Mouse (Mus musculus) left cerebral cortex, adult 8-10 months (tissue): Measurements from ENCODE around the gene Per2. TPM values are rescaled to one million over a fixed set of nuclear protein-coding genes. Genes with fewer than 3 reads are reported as not detected.
A peak's percentile ranks its signal among the peaks of the same experiment; 100 is the strongest.

ENCODE experiments used
- DNase-seq, 2 experiments: peaks; one replicate each; pipeline ENCODE4 v3.0.0; 2022; ENCODE audit warnings: low spot score in 2 of 2
- total RNA-seq, 4 experiments: library from RNA; stranded (reverse); gene quantifications; 2 replicates each; pipeline ENCODE4 v1.2.4; 2022

Gene Per2
- total RNA-seq, 4 experiments from 2014 or later = 18.4 to 36.8 (median 25.1) TPM

- DNase-seq = no peak
Measured at GRCm38 (mm10) chr1:91435606-91436130, 23.5 kb downstream of the Per2 start.

DNA sequence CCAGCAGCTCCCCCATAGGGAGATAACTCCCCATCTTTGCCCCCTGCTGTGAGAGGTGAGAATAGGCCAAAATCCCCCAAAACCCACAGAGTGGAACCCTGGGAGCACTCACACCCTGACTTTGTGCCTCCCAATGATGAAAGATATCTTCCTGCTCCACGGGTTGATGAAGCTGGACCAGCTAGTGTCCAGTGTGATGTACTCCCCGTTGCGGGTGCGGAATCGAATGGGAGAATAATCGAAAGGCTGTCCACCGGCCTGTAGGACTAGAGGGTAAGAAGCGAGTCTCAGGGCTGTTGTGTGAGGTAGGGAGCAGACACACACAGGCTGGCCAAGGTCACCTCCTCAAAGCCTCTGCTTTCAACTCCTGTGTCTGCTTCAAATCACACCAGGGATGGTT lies 24.2 kb downstream of the Per2 start:
- no peak for DNase-seq

DNA sequence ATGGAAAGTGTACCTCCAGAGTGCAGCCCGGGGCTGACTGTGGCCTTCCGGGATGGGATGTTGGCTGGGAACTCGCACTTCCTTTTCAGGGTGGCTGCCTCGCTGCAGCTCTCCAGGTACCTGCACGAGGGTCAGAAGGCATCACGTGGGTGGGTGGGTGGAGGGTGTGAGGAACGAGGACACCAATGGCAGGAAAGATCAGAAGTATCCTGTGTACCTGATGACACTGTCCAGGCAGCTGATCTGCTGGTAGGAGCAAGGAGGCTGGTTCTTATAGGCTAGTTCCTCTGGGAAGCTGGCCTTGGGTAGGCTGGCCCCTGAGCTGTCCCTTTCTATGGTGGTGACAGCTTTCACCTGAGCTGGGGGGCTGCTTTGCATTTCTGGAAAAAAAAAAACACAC lies 28.4 kb downstream of the Per2 start:
- no peak for DNase-seq

DNA sequence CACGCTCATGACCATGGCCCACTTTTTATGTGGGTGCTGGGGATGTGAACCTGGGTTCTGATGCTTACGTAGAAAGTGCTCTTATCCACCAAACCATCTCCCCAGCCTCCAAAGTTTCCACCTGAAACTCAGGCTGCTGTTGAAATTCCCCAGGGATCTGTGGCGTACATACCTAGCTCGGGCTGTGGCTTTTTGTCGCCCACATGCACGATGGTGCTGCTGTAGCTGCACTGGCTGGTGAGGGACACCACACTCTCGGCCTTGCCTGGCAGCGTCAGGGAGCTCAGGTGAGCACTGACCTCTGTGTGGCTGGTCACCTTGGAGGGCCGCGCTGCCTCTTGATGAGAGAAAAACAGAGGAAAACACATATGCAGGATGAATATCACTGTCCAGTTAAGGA lies 29.9 kb downstream of the Per2 start:
- DNase-seq = no peak

- DNase-seq = peak in 1 of 2 experiments; percentile 57
Measured at GRCm38 (mm10) chr1:91428614-91429013, 30.5 kb downstream of the Per2 start.

DNA sequence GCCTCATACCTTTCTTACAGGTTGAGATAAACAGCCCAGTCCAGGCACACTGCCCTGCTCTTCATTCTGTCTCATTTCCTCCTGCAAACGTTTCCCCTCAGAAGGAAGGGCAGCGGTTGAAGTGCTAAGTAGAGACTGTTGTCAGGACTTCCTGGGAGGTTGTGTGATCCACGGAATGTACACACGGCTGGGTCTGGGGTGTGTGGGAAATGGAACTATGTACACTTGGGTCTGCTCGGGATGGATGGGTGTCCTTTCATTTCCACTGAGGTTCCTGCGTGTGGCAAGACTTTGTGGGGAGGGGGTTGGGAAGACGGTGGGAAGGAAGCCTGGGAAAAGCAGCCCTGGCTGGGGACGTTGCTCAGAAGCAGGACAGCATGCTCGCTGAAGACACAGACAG lies 32.7 kb downstream of the Per2 start:
- no peak for DNase-seq

DNA sequence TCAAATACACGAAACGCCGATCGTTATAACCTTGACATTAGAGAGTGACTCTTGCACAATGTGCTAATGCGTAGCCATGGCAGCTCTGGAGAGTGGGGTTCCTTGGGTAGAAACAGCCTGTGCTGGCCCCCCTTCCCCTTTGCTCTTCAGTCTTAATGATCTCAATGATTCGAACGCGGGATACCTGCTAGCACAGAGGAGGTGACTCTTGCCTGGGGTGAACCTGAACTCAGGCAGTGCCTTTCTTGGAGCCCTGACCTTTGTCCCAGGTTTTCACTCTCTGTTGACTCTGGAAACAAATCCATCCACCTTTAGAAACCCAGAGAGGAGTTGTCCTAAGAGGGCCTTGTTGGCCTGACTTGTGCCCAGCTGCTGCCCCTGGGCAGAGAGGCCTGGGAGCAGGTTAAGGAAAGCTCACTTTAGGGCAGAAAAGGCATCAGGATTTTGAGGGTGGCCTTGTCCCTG lies 38.5 kb downstream of the Per2 start:
- DNase-seq = no peak

GRCm38 (mm10) chr1:91419862-91420600 lies 39.1 kb downstream of the Per2 start:
- no peak for DNase-seq

DNA sequence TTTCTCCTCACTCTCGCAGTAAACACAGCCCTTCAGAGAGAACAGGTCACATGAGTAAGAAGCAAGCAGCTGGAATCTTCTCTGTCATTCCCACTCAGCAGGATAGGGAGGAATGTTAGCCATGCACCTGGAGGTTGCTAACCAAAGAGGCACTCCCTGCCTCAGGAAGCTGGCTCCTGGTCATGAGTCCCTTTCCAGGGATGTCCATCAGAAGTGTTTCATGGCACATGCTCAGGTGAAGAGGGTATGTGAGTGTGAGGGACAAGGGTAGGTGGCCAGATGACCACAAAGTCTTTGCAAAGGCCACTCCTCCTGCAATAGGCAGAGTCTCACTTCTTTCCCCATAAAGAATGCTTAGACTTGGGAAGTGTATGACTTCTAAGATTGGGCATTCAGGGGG lies 41.1 kb downstream of the Per2 start:
- no peak for DNase-seq

DNA sequence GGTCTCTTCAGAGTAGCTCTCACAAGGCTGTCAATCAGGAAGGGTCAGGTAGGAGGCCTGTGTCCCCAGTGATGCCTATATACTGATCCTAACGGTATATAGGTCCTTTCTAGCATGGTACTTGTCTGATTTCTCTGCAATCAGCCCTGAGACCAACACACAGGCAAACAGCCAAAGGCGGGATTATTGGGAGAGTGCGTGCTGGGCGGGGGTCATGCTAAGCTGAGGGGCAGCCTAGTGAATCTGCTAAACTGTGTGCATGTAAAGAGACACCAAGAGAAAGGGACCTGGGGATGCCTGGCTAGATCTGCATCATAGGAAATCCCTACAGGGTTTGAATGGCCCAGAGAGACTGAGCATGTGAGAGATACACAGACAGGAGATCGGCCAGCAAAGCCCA lies 43.8 kb downstream of the Per2 start:
- no peak for DNase-seq

DNA sequence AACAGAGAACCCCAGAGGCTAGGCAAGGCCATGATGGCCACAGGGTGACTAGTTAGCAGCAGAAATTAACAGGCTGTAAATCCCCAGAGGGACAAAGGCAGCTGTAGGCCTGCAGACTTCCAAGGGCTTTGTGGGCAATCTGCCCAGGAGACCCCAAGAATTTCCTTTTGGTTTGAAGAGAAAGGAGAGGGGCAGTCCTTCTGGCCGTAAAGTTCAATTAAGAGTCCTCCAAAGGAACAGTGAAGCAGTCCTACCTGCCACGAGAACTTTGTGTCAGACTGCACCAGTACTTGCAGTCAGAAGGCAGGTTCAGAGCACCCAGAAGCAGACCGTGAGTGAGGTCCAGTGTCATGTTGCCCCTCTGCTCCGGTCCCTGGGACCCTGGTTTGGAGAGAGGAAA lies 44.2 kb downstream of the Per2 start:
- no peak for DNase-seq

DNA sequence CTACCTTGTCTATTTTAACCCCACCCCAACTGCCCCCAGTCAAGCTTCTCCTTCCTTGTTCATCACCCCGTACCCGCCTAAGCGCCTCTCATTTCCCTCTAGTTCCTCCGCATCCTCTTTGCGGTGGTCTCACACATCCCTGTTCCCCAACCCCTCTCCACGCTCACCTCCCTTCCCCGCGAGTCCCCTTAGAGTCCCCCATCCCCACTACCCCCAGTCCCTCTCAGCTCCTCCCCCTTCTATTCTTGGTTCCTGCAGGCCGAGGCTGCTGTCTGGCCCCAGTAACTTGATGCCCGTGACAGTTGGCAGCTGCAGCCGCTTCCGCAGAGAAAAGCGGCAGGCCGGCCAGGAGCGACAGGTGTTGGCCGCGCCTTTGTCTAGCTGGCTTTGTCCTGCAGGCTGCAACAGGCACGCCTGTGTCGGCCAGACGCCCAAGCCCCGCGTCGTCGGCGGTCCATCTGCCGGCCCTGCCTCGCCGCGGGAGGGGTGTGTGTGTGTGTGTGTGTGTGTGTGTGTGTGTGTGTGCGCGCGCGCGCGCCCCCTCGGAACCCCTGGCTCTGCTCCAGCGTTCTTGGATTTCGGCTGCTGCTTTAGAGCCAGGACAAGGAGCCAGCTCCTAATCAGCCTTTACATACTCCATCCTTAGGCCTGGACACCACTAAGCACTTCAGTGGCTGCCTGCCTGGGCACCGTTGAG lies 45.1 kb downstream of the Per2 start, which contains the start of gene Hes6:
Gene Hes6 (minus strand): TSS at position 141 of the 697 bp plus-strand sequence.
- DNase-seq = peak; percentile 41 to 69

DNA sequence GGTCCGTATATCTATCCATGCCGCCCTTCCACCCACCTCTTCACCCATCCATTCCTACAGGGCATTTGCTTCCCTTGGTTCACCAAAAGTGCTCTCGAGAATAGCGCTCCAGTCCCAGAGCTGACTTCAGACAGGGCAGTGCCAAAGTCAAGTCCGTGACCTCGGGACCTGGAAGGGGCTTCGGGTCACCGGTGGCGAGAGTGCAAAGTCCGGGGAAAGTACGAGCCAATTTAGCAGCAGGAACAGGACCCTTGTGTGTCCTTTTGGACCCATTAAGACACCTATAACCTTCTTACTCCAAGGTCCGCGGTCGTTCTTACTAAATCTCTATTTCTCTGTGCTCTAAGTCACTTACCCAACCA lies 45.6 kb downstream of the Per2 start:
- no peak for DNase-seq

DNA sequence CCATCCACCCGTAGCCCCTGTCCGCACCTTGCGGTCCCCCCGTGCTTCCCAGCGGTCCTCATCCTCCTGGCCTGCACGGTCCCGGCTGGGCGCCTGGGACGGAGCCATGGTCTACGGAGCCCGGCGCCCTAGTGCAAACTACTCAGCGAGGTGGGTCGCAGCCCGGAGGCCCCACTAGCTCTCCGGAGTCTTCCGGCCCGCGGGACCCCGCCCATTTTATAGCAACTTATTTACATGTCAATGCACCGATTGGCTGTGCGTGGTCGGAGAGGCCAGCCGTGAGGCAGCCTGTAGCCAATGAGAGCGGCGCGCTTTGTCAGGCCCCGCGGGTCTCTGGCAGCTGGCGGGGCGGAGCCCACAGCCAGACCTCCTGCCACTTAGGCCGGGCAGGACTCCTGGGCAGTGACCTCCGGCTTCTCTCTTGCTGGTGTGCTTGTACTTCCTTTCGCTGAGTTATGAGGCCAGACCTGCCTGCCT lies 46.1 kb downstream of the Per2 start:
- DNase-seq = peak; percentile 78 to 93

DNA sequence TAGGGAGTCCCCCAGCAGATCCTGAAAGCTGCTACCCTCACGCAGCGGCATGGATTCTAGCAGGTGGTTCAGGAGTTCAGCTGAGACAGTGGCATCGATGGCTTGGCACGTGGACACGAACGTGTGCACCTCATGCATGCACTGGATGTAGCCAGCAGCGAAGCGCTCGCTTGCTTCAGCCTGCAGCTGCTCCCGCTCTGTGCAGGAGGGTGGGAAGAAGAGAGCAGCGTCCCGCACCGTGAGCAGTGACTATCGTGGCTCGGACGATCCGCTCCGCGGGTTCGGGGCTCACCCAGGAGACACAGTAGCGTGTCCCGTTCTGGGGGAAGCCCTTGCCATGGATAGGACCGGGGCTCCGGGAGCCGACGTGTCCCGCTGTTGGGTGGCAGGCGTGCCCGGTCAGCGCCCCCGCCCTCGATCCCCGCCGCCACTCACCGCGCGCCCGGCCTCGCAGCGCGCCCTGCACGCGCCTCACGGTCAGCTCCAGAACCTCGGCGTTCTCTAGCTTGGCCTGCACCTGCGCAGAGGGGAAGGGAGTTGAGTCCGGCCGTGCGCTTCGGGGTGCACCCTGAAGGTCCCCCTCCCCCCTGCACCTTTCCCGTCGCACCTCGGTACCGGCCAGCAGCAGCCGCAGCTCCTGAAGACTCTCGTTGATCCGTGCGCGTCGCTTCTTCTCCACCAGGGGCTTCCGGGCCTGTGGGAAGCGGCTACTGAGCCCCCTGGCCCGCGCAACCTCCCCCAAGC lies 46.7 kb downstream of the Per2 start:
- DNase-seq = no peak

- DNase-seq = no peak
Measured at GRCm38 (mm10) chr1:91411631-91412285, 47.4 kb downstream of the Per2 start.

GRCm38 (mm10) chr1:91407819-91408218 lies 51.3 kb downstream of the Per2 start:
- no peak for DNase-seq

DNA sequence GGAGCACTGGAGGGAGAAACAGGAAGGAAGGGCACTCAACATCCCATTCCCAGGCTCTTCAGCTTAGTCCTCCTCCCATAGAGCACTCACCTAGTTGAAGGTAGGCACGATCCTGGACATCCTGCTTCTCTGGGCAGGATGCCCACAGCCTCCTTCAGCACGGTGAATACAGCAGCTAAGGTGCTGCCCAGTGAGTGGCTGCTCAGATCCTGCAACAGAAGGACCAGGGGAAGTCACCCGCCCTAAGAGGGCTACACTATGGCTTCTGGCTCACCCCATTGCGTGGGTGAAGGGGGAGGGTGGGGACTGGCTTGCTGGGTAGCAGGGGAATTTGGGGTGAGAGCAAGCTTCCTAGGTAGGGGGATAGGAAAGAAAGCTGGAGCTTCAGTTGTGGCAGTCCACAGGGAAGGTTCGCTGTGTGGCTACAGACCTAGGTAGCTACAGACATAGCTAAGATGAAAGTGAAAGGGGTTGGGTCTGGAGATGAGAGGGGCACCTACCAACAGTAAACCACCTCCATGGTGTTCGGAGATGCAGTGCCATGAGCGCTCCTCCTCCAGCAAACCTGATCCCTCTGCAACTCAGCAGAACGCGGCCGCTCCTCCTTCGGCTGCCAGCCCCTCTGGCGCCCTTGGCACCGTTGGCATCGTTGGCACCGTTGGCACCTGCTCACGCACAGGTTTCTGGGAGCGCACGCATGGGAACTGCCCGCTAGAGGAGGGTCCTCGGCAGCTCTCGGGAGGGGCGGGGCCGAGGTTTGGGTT lies 53.5 kb downstream of the Per2 start:
- DNase-seq = no peak

DNA sequence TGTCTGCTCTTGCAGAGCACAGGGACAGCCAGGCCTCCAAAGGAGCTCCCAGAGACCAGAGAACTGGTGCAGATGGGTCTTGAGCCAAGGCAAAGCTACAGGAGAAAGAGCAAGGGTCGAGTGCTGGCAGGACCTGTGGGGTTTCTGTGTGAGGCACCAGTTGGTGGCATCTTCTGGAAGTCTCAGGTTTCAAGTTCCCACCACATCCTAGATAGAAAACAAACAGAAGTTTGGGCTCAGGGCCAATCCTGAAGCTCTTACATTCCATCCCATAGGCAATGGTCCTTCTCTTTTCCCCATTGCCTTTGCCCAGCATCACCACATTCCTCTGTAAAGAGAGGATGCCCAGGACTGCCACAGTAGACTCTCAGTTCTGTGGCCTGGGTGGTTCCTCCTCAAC lies 54.1 kb downstream of the Per2 start:
- DNase-seq = no peak

DNA sequence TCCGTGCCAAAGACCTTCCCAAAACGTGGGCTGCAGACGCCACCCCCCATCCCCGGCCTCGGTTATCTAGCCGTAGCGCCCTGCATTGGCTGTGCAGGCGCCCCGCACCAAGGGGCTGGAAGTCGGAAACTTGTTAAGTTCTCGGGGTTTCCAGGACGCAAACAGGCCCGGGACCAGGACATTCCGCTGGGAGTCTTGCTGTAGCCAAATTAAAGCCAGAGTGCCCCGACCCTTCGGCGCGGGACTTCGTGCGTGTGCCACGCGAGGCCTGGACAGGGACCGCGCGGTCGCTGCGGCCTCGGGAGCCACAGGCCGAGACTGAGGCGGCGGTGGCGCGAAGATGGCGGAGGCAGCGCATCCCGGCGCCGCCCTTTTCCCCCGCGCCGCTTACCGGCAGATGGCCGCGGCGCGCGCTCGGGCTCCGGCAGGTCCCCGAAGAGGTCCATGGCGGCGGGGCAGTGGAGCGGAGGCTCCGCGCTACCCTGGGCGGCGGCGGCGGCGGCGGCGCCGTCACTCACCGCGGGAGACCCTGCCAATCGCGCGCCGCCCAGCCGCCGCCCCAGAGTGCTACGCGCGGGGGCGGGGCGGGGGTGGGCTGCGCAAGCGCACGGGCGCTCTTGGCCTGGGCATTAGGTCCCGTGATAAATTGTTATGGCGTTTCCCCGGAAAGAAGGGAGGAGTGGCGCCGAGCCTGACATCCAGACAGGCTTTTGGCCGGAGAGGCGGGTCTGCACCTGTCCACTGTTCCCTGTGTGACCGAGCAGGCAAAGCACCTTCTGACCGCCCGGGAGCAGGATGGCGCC lies 60.7 kb downstream of the Per2 start, which contains the start of gene Ilkap:
Gene Ilkap (minus strand): TSS at position 556 of the 803 bp plus-strand sequence.
- peak; percentile 66 to 68 for DNase-seq
